Mouse (Mus musculus) cortical plate, adult 2 months (tissue): ENCODE data around the gene 1700016C15Rik.

Source experiments
- CTCF ChIP-seq: fragments of 200-500 bp; IDR thresholded peaks from 2 replicates; pipeline ENCODE4 v1.5.1; 2011; ENCODE audit warnings: mild to moderate bottlenecking, control low read depth, low read length; ENCODE audit not compliant: insufficient read depth; ENCODE audit errors: extremely low read depth
- POLR2A ChIP-seq: fragments of 200-500 bp; IDR thresholded peaks from 2 replicates; pipeline ENCODE4 v1.6.1; 2011; ENCODE audit warnings: mild to moderate bottlenecking, low read length, control low read depth; ENCODE audit not compliant: insufficient read depth; ENCODE audit errors: extremely low read depth

- TF ChIP-seq POLR2A (no peak), CTCF (no peak)
Measured at GRCm38 (mm10) chr1:177708583-177709055, 21.0 kb upstream of the 1700016C15Rik start.
